Mouse (Mus musculus) hindbrain, embryonic 14.5 days (tissue): ENCODE results near the gene Ppp2r5e. TPM values are rescaled to one million over a fixed set of nuclear protein-coding genes. Genes with fewer than 3 reads are reported as not detected.

Experiments
- ATAC-seq: fragments of 200-750 bp; cut with Nextera tagmentation; 2 replicates; pipeline ENCODE4 v1.8.0; 2017; ENCODE audit warnings: moderate number of reproducible peaks, mild to moderate bottlenecking, moderate TSS enrichment, moderate library complexity; ENCODE audit not compliant: low FRiP score
- DNase-seq: peaks from one replicate; pipeline ENCODE4 v3.0.0-alpha.2; 2015; ENCODE audit warnings: low spot score
- H3K27ac ChIP-seq: fragments of 300-500 bp; sonication (generic); 2 replicates; pipeline ENCODE4 v1.5.1; 2014; ENCODE audit warnings: mild to moderate bottlenecking, moderate library complexity
- H3K27me3 ChIP-seq: fragments of 300-500 bp; sonication (generic); 2 replicates; pipeline ENCODE4 v1.6.1; 2014; ENCODE audit warnings: mild to moderate bottlenecking, low read length, mixed read lengths; ENCODE audit not compliant: control insufficient read depth, insufficient read depth
- H3K36me3 ChIP-seq: fragments of 300-500 bp; sonication (generic); replicated peaks from 2 replicates; pipeline ENCODE4 v1.6.1; 2014; ENCODE audit not compliant: control insufficient read depth, insufficient read depth
- H3K4me1 ChIP-seq: fragments of 300-500 bp; sonication (generic); replicated peaks from 2 replicates; pipeline ENCODE4 v1.6.1; 2014; ENCODE audit warnings: antibody characterized with exemption, low read length, mixed read lengths; ENCODE audit not compliant: control insufficient read depth, insufficient read depth
- H3K4me2 ChIP-seq: fragments of 300-500 bp; sonication (generic); replicated peaks from 2 replicates; pipeline ENCODE4 v1.6.1; 2014; ENCODE audit warnings: mild to moderate bottlenecking, moderate library complexity
- H3K4me3 ChIP-seq: fragments of 300-500 bp; sonication (generic); replicated peaks from 2 replicates; pipeline ENCODE4 v1.5.1; 2014; ENCODE audit warnings: mild to moderate bottlenecking, low read length
- H3K9ac ChIP-seq: fragments of 300-500 bp; sonication (generic); 2 replicates; pipeline ENCODE4 v1.6.1; 2014
- H3K9me3 ChIP-seq: fragments of 300-500 bp; sonication (generic); 2 replicates; pipeline ENCODE4 v1.6.1; 2016; ENCODE audit warnings: low read length; ENCODE audit not compliant: control insufficient read depth
- WGBS: fragments of 180-500 bp; shearing (Covaris S2); extraction: QIAGEN DNeasy Blood & Tissue Kit; methylation state at CpG from one replicate; pipeline ENCODE4 v1.1.7; 2014; 5-methylcytosine and 5-hydroxymethylcytosine counted together
- polyA plus RNA-seq: library from polyadenylated mRNA; unstranded; fragments of >200 nt; fragmentation: Nextera tagmentation; extraction: Ambion mirVana; gene quantifications from 2 replicates; pipeline ENCODE4 v1.2.1, GENCODE M21; 2014

Ppp2r5e gene
- polyA plus RNA-seq, 1 experiment from 2014 or later = 27.1 TPM

GRCm38 (mm10) chr12:75546241-75546640 is 49.8 kb downstream of the Ppp2r5e start:
- ATAC-seq = no peak
- H3K36me3 ChIP-seq = no peaks in the 10 kb centered on the region
- H3K9ac ChIP-seq = no peak overlapping the region
- H3K27ac ChIP-seq = no peak overlapping the region
- no peak overlapping the region for H3K4me3 ChIP-seq
- no peaks in the 10 kb centered on the region for H3K9me3 ChIP-seq
- H3K27me3 ChIP-seq = no peaks in the 10 kb centered on the region
- no peaks in the 10 kb centered on the region for H3K4me1 ChIP-seq
- H3K4me2 ChIP-seq = no peak overlapping the region
- 92% methylated on average over 5 of the region's 5 CpGs for WGBS
- no peak for DNase-seq

DNA sequence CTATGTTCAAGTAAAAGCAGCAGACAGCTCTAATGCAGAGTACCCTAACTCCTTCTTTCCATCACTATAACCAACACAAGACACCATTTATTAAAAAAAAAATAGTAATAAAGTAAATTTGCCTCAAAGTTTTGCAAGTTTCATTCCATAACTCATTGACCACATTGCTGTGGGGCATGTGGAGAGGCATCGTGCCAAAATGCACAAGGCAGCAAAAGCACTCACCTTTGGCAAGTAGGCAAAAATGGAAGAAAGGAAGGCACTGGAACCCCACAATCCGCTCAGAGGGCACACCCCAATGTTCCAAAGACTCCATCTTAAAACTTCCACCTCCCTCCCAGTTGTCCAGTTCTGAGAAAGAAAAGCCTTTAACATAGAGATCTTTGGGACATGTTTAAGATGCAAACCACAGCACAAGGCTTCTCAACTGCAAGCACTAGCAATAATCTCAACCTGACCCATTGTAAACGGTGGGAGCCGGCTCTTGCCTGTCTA is 50.6 kb downstream of the Ppp2r5e start:
- H3K9ac ChIP-seq = no peak overlapping the region
- WGBS = 96% methylated on average over 4 of the region's 4 CpGs
- H3K36me3 ChIP-seq = no peaks in the 10 kb centered on the region
- H3K27ac ChIP-seq = no peak overlapping the region
- no peaks in the 10 kb centered on the region for H3K9me3 ChIP-seq
- H3K4me2 ChIP-seq = no peak overlapping the region
- ATAC-seq = no peak
- DNase-seq = no peak
- no peaks in the 10 kb centered on the region for H3K27me3 ChIP-seq
- H3K4me1 ChIP-seq = no peaks in the 10 kb centered on the region
- no peak overlapping the region for H3K4me3 ChIP-seq

DNA sequence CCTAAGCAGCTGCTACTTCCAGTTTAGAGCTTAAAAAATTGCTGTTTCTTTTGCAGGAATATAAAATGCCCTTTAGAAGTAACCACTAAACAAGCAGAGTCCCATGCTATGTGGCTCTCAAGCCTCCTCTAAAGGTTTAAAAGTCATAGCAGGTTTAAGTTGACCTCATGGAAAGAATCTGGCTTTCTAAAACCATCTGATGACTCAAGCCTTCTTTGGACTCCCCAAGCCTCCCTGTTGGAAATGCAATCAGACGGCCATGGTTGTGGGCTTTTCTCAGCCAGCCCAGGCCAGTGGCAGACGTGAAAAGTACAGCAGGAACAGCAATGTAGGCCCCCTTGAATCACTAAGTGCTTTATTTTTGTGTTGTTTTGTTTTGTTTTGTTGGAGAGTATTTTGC is 51.4 kb downstream of the Ppp2r5e start:
- Histone ChIP-seq H3K27ac (no peak overlapping the region), H3K9ac (no peak overlapping the region), H3K9me3 (no peaks in the 10 kb centered on the region), H3K4me3 (no peak overlapping the region), H3K27me3 (no peaks in the 10 kb centered on the region), H3K4me1 (no peaks in the 10 kb centered on the region), H3K36me3 (no peaks in the 10 kb centered on the region), H3K4me2 (no peak overlapping the region)
- no peak for ATAC-seq
- WGBS = 82% methylated on average over 2 of the region's 2 CpGs
- DNase-seq = no peak

GRCm38 (mm10) chr12:75544259-75544658 is 51.8 kb downstream of the Ppp2r5e start:
- H3K4me2 ChIP-seq = no peak overlapping the region
- H3K9ac ChIP-seq = no peak overlapping the region
- no peaks in the 10 kb centered on the region for H3K36me3 ChIP-seq
- H3K4me3 ChIP-seq = no peak overlapping the region
- no peaks in the 10 kb centered on the region for H3K4me1 ChIP-seq
- DNase-seq (no peak), ATAC-seq (no peak)
- WGBS = 92% methylated on average over 2 of the region's 2 CpGs
- no peak overlapping the region for H3K27ac ChIP-seq
- H3K27me3 ChIP-seq = no peaks in the 10 kb centered on the region
- H3K9me3 ChIP-seq = no peaks in the 10 kb centered on the region

GRCm38 (mm10) chr12:75543346-75543745 is 52.7 kb downstream of the Ppp2r5e start:
- ATAC-seq (no peak; the same call in 1 of the 2 replicates), DNase-seq (no peak)
- no peaks in the 10 kb centered on the region for H3K4me1 ChIP-seq
- H3K4me2 ChIP-seq = no peak overlapping the region
- WGBS = 74% methylated on average over 3 of the region's 3 CpGs
- no peaks in the 10 kb centered on the region for H3K27me3 ChIP-seq
- no peak overlapping the region for H3K27ac ChIP-seq
- no peaks in the 10 kb centered on the region for H3K9me3 ChIP-seq
- no peak overlapping the region for H3K4me3 ChIP-seq
- no peak overlapping the region for H3K9ac ChIP-seq
- no peaks in the 10 kb centered on the region for H3K36me3 ChIP-seq

DNA sequence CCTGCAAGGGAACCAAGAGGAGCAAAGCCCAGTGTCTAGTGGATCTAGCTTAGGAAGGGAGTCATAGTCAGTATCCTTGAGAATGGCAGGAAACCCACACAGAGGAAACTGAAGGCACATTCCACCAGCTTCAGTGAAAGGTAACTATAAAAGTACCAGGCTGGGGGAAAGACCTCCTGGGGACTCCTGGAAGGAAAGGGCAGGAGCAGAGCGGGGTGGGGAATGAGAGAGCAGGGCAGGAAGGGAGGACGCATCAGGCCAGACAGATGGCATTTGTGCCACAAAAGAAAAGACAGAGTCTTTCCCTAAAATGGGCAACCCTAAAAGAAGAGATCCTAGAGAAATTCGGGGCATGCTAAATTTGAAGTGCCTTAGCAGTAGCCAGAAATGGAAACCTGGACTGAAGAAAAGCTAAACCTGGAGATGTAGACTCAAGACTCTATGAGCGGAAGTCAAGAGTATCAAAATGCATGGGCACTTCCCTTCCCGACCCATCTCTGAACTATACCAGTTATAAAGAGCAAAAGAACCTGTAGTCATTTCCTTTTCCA is 55.3 kb downstream of the Ppp2r5e start:
- ATAC-seq (no peak), DNase-seq (no peak)
- H3K9ac ChIP-seq = no peak overlapping the region
- H3K4me3 ChIP-seq = no peak overlapping the region
- no peak overlapping the region for H3K4me2 ChIP-seq
- H3K4me1 ChIP-seq = peaks cover 16% of the 10 kb centered on the region
- H3K9me3 ChIP-seq = no peaks in the 10 kb centered on the region
- no peak overlapping the region for H3K27ac ChIP-seq
- H3K36me3 ChIP-seq = no peaks in the 10 kb centered on the region
- 84% methylated on average over 5 of the region's 5 CpGs for WGBS
- no peaks in the 10 kb centered on the region for H3K27me3 ChIP-seq

GRCm38 (mm10) chr12:75539228-75539627 is 56.8 kb downstream of the Ppp2r5e start:
- no peak overlapping the region for H3K4me2 ChIP-seq
- H3K36me3 ChIP-seq = no peaks in the 10 kb centered on the region
- H3K27me3 ChIP-seq = no peaks in the 10 kb centered on the region
- peaks cover 16% of the 10 kb centered on the region for H3K4me1 ChIP-seq
- H3K9me3 ChIP-seq = no peaks in the 10 kb centered on the region
- no peak overlapping the region for H3K27ac ChIP-seq
- H3K4me3 ChIP-seq = no peak overlapping the region
- ATAC-seq = no peak
- DNase-seq = no peak
- WGBS = 78% methylated on average over 3 of the region's 3 CpGs
- H3K9ac ChIP-seq = no peak overlapping the region

DNA sequence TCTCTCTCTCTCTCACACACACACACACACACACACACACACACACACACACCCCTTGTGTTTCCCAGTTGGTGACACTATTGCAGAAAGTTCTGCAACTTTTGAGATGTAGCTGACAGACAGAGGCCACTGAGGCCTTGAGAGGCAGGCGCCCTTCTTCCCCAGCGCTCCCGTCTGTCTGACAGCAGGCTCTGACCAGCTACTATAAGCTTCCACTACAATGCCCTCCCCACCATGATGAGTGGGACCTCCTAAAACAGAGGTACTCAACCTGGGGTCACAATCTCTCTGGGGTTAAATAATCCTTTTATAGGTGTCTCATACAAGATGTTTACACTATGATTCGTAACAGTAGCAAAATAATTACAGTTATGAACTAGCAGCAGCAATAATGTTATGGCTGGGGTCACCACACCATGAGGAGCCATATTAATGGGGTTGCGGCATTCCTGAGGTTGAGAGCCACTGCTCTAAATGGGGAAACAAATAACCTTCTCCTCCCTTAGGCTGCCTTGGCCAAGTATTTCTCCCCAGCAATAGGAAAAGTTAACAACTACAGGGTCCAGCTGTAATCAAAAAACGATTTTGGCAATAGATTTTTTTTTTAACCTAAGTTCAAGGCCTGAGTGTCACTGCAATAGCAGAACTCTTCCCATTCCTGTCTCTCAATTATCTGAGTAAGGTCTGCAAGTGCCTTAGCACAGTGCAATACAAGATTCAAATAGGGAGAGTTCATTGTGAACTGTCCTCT is 58.2 kb downstream of the Ppp2r5e start:
- Histone ChIP-seq H3K27me3 (no peaks in the 10 kb centered on the region), H3K4me3 (no peak overlapping the region), H3K4me2 (no peak overlapping the region), H3K4me1 (peaks cover 16% of the 10 kb centered on the region), H3K9ac (no peak overlapping the region), H3K27ac (no peak overlapping the region), H3K9me3 (no peaks in the 10 kb centered on the region), H3K36me3 (no peaks in the 10 kb centered on the region)
- DNase-seq (no peak), ATAC-seq (no peak)
- 68% methylated on average over 6 of the region's 6 CpGs for WGBS

DNA sequence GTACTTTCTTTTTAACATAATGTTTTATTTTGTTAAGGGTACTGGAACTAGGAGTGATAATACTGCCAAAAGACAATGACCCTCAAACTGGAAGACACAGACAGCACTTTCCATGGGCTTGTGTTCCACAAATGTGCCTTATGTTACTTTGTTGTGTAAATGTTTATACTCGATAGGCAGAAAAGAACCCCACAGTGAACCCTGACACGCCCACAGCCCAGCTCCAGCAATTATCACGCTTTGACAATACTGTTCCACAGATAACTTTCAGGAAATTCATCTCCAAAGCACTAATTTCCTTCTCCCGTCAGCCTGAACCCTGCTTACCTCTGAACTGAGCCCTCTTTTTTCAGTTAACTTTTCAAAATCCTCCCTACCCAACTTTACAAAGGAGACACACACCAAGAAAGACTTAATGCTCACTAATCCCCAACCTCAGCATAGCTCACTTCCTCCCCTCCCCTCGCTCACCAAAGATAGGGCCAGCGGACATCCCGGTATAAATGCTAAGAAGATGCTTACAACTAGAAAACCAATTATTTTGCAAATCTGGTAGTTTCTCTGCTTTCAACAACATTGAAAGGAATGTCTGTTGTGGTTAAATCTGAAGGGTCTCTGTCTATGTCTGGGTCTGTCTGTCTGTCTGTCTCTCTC is 58.9 kb downstream of the Ppp2r5e start:
- H3K4me3 ChIP-seq = no peak overlapping the region
- DNase-seq = no peak
- H3K9me3 ChIP-seq = no peaks in the 10 kb centered on the region
- H3K36me3 ChIP-seq = no peaks in the 10 kb centered on the region
- H3K4me2 ChIP-seq = no peak overlapping the region
- H3K4me1 ChIP-seq = peaks cover 16% of the 10 kb centered on the region
- WGBS = 32% methylated on average over 7 of the region's 7 CpGs
- no peaks in the 10 kb centered on the region for H3K27me3 ChIP-seq
- no peak overlapping the region for H3K9ac ChIP-seq
- no peak for ATAC-seq
- H3K27ac ChIP-seq = no peak overlapping the region
